Mouse (Mus musculus) embryo, embryonic 11 days (tissue): ENCODE measurements around the gene Cyp1a2.
A peak's percentile ranks its signal among the peaks of the same experiment; 100 is the strongest.
"Not testable (repeated sequence)": the region's sequence is repeated elsewhere in the genome, so short reads cannot be mapped to it uniquely, and the experiment has no call there.

Source experiments
- DNase-seq: peaks from one replicate; pipeline ENCODE4 v3.0.0-alpha.2; 2015

The Cyp1a2 gene

GRCm38 (mm10) chr9:57683520-57683919, at the start of gene Cyp1a2:
Cyp1a2 (minus strand) TSS chr9:57683703.
- DNase-seq = no peak

DNA sequence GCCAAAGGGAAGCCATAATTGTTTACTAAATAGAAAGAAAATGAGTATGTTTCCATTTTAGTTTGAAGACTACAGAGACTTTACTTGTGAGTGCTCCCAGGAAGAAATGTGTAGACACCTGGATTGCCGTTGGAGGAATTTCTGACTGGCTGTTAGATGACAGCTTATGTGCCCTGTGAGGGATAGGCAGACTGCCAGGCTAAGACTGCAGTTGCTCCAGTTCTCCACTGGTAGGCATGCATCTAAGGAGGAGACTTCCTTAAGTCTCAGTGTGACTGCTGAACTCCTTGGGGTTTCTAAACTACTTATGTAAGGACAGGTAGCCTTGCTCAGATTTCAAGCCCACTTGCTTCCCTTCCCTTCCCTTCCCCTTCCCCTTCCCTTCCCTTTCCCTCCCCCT, 44.8 kb upstream of the Cyp1a2 start:
- DNase-seq = no peak

DNA sequence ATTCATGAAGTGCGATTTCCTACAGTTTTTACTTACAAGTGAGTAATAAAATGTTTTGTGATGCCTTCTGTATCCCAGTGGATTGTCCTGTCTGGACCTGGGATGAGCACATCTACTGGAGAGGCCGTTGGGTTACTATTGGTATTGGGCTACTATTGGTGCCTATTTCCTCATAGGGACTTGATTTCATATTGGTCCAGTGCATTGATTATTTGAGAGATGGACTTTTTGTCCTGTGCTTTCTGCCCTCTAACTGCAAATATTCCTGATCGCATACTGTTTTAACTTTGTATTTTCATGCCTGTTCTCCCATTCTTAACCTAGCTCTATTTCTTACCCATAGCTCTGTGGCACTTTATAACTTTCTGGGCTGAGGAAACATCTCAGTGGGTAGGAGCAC, 41.2 kb upstream of the Cyp1a2 start:
- DNase-seq = no peak

GRCm38 (mm10) chr9:57723796-57724195, 40.3 kb upstream of the Cyp1a2 start:
- DNase-seq = no peak

DNA sequence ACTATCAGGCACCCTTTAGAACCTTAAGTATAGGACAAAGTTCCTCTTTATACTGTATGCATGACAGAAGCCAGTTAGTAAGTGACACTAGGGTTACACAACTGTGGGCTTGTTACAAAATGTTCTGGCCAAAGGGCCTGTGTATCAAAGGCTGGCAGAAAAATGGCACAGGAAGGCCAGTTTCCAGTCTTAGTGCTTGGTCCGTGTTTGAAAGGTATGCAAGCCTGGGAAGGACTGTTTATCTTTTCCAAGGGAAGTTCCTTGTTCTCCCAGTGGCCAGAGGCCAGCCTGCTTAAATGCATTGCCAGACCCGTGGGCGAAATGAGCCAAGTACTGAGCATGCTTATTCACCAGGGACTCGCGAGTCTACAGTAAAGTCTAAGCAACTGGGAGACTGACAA, 39.8 kb upstream of the Cyp1a2 start:
- no peak for DNase-seq

DNA sequence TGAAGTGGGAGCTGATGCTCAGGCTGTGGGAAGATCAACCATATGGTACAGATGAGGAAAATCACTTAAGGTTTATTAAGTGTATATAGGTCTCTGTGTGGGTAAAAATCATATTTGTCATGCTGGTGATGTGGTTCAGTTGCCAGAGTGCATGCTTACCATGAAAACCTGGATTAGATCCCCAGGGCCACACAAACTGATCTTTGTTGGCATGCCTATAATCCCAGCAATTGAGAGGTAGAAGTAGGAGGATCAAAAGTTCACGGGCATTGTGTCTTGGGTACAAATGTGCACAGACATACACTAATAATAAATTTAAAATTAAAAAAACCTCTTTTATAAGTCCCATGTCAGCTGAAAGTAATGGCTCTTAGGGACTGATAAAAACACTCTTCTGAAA, 38.9 kb upstream of the Cyp1a2 start:
- no peak for DNase-seq

DNA sequence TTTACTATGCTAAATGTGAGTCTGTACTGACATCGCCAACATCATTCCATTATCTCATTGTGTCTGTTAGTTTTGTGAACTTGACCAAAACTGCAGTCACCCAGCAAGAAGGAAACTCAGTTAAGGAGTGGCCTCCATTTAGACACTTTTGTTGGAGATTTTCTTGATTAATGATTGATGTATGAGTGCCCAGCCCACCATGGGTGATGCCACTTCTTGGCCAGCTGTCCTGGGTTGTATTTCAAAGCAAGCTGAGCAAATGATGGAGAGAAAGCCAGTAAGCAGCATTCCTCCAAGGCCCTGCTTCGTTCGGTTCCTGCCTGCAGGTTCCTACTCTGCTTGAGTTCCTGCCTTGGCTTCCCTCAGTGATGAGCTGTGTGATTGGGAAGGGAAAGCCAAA, 37.2 kb upstream of the Cyp1a2 start:
- no peak for DNase-seq

- no peak for DNase-seq
These were observed 34.9 kb upstream of the Cyp1a2 start for GRCm38 (mm10) chr9:57718408-57718807.

GRCm38 (mm10) chr9:57712194-57712593, 28.7 kb upstream of the Cyp1a2 start:
- DNase-seq = no peak

DNA sequence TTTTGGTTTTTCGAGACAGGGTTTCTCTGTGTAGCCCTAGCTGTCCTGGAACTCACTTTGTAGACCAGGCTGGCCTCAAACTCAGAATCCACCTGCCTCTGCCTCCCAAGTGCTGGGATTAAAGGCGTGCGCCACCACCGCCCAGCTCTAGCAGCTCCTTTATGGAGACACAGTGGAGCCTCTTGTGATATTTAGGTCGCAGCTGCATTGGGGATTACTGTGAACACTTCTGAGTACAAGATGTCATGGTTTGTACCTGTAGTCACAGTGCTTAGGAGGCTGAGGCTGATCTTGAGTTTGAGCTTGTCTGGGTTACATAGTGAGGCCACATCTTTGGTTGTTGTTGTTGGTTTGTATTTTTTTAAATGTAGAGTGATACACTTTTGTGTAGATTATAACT, 26.7 kb upstream of the Cyp1a2 start:
- not testable (repeated sequence) for DNase-seq

GRCm38 (mm10) chr9:57708720-57709274, 25.3 kb upstream of the Cyp1a2 start:
- DNase-seq = peak; percentile 68

DNA sequence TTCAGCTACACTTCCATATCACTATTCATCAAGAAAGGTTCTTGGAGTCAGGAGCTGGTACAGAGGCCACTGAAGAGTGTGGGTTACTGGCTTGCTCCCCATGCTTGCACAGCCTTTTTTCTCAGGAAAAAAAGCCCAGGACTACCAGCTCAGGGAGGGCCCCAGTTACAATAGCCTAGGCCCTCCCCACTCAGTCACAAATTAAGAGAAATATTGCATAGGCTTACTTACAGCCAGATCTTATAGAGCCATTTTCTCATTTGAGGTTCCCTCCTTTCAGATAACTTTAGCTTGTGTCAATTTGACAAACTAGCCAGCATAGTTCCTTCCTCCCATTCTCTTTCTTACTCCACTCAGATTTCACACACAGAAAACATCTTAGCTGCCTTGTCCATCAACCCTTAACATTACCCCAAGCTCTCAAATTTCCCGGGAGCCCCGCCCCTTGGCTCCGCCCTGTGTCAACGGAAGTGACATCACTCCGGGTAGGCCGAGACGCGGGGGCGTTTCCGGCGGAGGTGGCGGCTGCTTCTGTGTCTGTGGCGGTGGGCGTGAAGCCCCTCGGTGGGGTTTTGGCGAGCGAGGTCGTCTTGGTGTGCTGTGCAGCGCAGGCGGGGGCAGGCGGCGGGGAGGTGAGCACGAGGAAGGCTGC, 24.7 kb upstream of the Cyp1a2 start, which contains the start of gene Edc3:
TSS of gene Edc3 (plus strand) at position 473 of the 652 bp plus-strand sequence.
- peak; percentile 96 for DNase-seq

- DNase-seq = no peak
These were observed 23.0 kb upstream of the Cyp1a2 start for GRCm38 (mm10) chr9:57706496-57706895.

GRCm38 (mm10) chr9:57698466-57699150, 15.1 kb upstream of the Cyp1a2 start:
- DNase-seq = no peak

DNA sequence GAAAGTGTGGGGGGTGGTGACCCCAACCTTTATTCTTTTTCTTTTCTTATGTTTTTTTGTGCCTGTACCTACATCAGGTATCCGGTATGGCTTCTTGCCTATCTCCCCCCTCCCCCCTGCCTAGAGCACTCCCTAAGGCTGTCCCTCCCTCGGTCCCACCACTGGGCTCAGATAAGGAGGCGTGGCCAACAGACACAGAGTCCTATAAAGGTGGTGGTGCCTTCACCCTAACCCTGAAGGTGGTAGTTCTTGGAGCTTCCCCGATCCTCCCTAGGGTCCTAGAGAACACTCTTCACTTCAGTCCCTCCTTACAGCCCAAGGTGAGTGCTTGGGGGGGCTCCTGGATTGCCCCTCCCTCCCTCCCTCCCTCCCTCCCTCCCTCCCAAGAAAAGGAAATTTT, 13.9 kb upstream of the Cyp1a2 start:
- DNase-seq = no peak

- peak; percentile 46 for DNase-seq
These were observed 13.1 kb upstream of the Cyp1a2 start for GRCm38 (mm10) chr9:57696380-57697285.

GRCm38 (mm10) chr9:57694108-57694507, 10.6 kb upstream of the Cyp1a2 start:
- no peak for DNase-seq

GRCm38 (mm10) chr9:57688606-57689005, 5.1 kb upstream of the Cyp1a2 start:
- DNase-seq = no peak

DNA sequence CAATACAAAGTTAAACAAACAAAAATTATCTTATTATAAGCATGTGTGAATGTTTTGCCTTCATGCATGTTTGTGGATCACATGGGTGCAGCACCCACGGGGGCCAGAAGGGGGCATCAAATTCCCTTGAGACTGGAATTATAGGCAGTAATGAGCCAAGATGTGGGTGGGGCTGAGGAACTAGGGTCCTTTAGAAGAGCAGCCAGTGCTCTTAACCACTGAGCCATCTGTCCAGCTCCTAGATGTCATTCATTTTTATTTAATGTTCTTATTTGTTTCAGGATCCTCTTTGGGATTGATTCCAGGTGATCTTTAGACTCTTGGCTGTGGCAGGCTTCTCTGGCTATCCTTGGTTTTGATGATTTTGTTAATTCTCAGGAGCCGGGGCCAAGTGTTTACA, 4.7 kb upstream of the Cyp1a2 start:
- DNase-seq = no peak

DNA sequence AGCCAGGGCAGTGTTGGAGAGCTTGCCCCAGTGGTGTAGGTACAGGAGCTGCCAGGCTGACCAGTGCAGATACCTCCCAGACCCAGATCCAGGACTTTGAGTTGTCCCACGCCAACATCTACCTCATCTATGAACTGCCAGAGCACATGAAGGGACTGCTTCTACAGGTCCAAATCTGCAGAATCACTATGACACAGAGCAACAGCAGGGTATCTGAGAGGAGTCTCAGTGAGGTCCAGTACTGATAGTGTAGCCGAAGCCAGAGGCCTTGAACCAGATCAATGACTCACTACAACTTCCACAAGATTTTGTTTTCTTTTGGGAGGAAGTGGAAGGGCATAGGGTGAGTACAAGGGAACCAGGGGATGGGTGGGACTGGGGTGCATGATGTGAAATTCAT, 4.2 kb upstream of the Cyp1a2 start, which contains the start of gene Cyp1a1:
TSS of gene Cyp1a1 (plus strand) at position 178 of the 400 bp plus-strand sequence.
- DNase-seq = no peak

DNA sequence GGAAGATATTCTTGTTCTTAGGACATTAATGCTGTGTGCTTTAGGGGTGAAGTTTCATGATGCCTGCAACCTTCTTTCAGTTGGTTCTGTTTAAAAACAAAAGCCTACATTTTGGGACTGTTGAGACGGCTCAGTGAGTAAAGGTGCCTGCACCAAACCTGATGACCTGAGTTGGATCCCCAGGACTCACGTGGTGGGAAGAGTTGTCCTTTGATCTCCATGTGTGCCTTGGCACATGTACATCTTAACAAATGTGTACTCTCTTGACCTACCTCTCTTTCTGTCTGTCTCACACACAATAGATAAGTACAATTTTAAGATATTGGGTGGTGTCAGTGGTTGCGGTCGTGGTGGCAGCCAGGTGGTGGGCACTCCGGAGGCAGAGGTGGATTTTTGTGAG, 2.5 kb upstream of the Cyp1a2 start:
- no peak for DNase-seq

DNA sequence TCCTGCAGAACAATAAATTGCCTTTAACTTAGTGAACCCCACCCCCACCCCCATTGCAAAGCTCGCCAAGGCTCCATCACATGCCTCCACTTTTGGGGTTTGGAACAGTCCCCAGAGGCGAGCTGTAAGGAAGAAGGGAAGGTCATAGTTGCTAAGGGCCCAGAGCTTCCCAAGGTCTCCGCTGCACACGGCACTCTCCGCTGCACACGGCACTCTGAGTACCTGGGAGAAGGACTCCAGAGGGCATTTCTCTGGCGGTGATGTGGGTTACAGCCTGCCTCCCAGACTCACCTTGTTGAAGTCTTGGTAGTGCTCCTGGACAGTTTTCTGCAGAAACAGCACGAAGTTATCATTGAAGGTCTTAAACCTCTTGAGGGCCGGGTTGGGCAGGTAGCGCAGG, 2.1 kb downstream of the Cyp1a2 start:
- no peak for DNase-seq

GRCm38 (mm10) chr9:57671500-57671899, 12.0 kb downstream of the Cyp1a2 start:
- DNase-seq = no peak
